9 mouse cellular contexts compared by ENCODE assay signal in the genomic region with DNA sequence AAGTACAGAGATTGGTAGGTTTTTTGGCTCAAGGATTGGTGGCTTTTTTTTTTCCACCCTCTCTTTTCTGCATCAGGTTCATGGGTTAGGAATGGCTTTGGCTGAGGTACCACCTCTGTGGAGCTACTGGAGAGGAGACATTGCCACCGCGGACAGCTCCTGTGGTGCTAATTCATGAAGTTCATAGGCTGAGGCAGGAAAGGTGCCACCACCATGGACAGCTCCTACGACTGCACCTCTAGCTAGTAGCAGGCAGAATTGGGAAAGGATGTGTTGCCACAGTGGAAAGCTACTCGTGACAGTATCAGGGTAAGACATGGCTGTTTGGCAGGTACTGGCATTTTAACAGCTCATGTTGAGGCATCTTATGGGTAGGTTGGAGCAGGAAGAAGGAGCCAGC. TPM values are rescaled to one million over a fixed set of nuclear protein-coding genes. Genes with fewer than 3 reads are reported as not detected.
DNase-seq lines count a peak whose midpoint lies in the region; ATAC-seq lines count a peak whose summit lies in the region.
"Had no signal": no experiment of that assay in that cellular context is flagged by ENCODE, and none has a peak within 500 bp of the region (broad histone marks: within the 10 kb centered on the region; RNA-seq: fewer than 3 reads in every experiment).

No protein-coding gene starts in this region.

- H3K9ac ChIP-seq in kidney, embryonic 16.5 days (replicated peaks; ENCODE audit: low read length), result no peak overlapping the region
- no peak overlapping the region for H3K9ac ChIP-seq in hindbrain, embryonic 12.5 days
- H3K9ac ChIP-seq: heart, embryonic 13.5 days had no signal

- H3K4me1 ChIP-seq in kidney, embryonic 16.5 days (ENCODE audit: insufficient read depth, low read length), result peaks cover 9% of the 10 kb centered on the region
- H3K4me1 ChIP-seq in hindbrain, embryonic 12.5 days, result peaks cover 8% of the 10 kb centered on the region

- no peaks in the 10 kb centered on the region for H3K9me3 ChIP-seq in kidney, embryonic 16.5 days (ENCODE audit: low read length)
- no peaks in the 10 kb centered on the region for H3K9me3 ChIP-seq in hindbrain, embryonic 12.5 days (replicated peaks)
- H3K9me3 ChIP-seq: heart, embryonic 13.5 days had no signal

- no peak for ATAC-seq in kidney, embryonic 16.5 days (ENCODE audit: low FRiP score, low TSS enrichment)
- no peak for ATAC-seq in hindbrain, embryonic 12.5 days (ENCODE audit: low FRiP score)

- H3K27me3 ChIP-seq in kidney, embryonic 16.5 days (ENCODE audit: insufficient read depth, low read length), result no peaks in the 10 kb centered on the region
- H3K27me3 ChIP-seq in hindbrain, embryonic 12.5 days, result no peaks in the 10 kb centered on the region
- H3K27me3 ChIP-seq: heart, embryonic 13.5 days had no signal

- H3K27ac ChIP-seq in kidney, embryonic 16.5 days (ENCODE audit: low read length), result no peak overlapping the region
- H3K27ac ChIP-seq in hindbrain, embryonic 12.5 days, result no peak overlapping the region
- H3K27ac ChIP-seq: heart, embryonic 13.5 days had no signal

- DNase-seq in kidney, adult 18-20 months, result peak; percentile 34
- DNase-seq in adrenal gland, postnatal 10 days, result peak; percentile 73
- DNase-seq in kidney, adult 8-10 months, result peak; percentile 4 to 61
- peak; percentile 64 for DNase-seq in ovary, postnatal 36 days (ENCODE audit: low spot score)
- no peak for DNase-seq in right cerebral cortex, postnatal 14 days
- DNase-seq in right cerebral cortex, adult 2 months (ENCODE audit: low spot score in 2 of 2), result no peak

- 63% methylated on average over 4 of the region's 4 CpGs for WGBS in kidney, embryonic 16.5 days
- 70% methylated on average over 4 of the region's 4 CpGs for WGBS in hindbrain, embryonic 12.5 days

- H3K4me2 ChIP-seq in kidney, embryonic 16.5 days (replicated peaks; ENCODE audit: low read depth, low read length), result no peak overlapping the region
- H3K4me2 ChIP-seq in hindbrain, embryonic 12.5 days (replicated peaks), result no peak overlapping the region
- H3K4me2 ChIP-seq: heart, embryonic 13.5 days had no signal

- H3K36me3 ChIP-seq in kidney, embryonic 16.5 days (ENCODE audit: insufficient read depth, low read length), result peaks cover 6% of the 10 kb centered on the region; the same call in 1 of the 2 replicates
- no peaks in the 10 kb centered on the region for H3K36me3 ChIP-seq in hindbrain, embryonic 12.5 days

- H3K4me3 ChIP-seq in kidney, embryonic 16.5 days (ENCODE audit: low read length), result no peak overlapping the region
- H3K4me3 ChIP-seq in hindbrain, embryonic 12.5 days, result no peak overlapping the region
- H3K4me3 ChIP-seq: heart, embryonic 13.5 days had no signal

RNA-seq across cellular contexts. Expression of gene Rad51, which starts 4.0 kb away (rescaled TPM):
- polyA plus RNA-seq in kidney, embryonic 16.5 days (2015; fragmentation: Nextera tagmentation; extraction: Ambion mirVana), result 50.7 and 51.8 TPM in 2 replicates
- 1 to 10 TPM; 9.1 to 9.3 TPM for total RNA-seq in adrenal gland, postnatal 10 days (2021)
- 31.4 and 33.7 TPM in 2 replicates for polyA plus RNA-seq in hindbrain, embryonic 12.5 days (2016; fragmentation: Nextera tagmentation; extraction: Ambion mirVana)

RNA-seq across cellular contexts. Expression of gene Rmdn3, which starts 48.3 kb away (rescaled TPM):
- polyA plus RNA-seq in kidney, embryonic 16.5 days (2015; fragmentation: Nextera tagmentation; extraction: Ambion mirVana), result 46.4 and 47.0 TPM in 2 replicates
- 10 to 100 TPM; 77.3 to 78.7 TPM for total RNA-seq in adrenal gland, postnatal 10 days (2021)
- 45.5 and 45.9 TPM in 2 replicates for polyA plus RNA-seq in hindbrain, embryonic 12.5 days (2016; fragmentation: Nextera tagmentation; extraction: Ambion mirVana)

RNA-seq across cellular contexts. Expression of gene Gchfr, which starts 59.0 kb away (rescaled TPM):
- 34.5 and 38.8 TPM in 2 replicates for polyA plus RNA-seq in kidney, embryonic 16.5 days (2015; fragmentation: Nextera tagmentation; extraction: Ambion mirVana)
- 10 to 100 TPM; 25.9 to 43.2 TPM for total RNA-seq in adrenal gland, postnatal 10 days (2021)
- 8.3 and 11.7 TPM in 2 replicates for polyA plus RNA-seq in hindbrain, embryonic 12.5 days (2016; fragmentation: Nextera tagmentation; extraction: Ambion mirVana)

Comparison
In these comparisons a context has a peak if more than half of its experiments do, and no peak if none do; other contexts are left out.
1. DNase-seq: peak in kidney, adult 18-20 months (single experiment), adrenal gland, postnatal 10 days (single experiment), kidney, adult 8-10 months (2 of 2) and ovary, postnatal 36 days (single experiment); none in right cerebral cortex, postnatal 14 days (single experiment) and right cerebral cortex, adult 2 months (0 of 2).